Comparison of ENCODE assay signal across 22 mouse cellular contexts in genomic region chr9:66160155-66160554, GRCm38 (mm10). TPM values are rescaled to one million over a fixed set of nuclear protein-coding genes. Genes with fewer than 3 reads are reported as not detected.
A peak's percentile ranks its signal among the peaks of the same experiment; 100 is the strongest.
DNase-seq lines count a peak whose midpoint lies in the region; ATAC-seq and TF ChIP-seq lines count a peak whose summit lies in the region.
"Had no signal": no experiment of that assay in that cellular context is flagged by ENCODE, and none has a peak within 500 bp of the region (broad histone marks: within the 10 kb centered on the region; RNA-seq: fewer than 3 reads in every experiment).

No protein-coding gene starts in this region.

- 83% methylated on average over 2 of the region's 2 CpGs for WGBS in kidney, adult 2 months
- 93% methylated on average over 2 of the region's 2 CpGs for WGBS in kidney, embryonic 14.5 days
- 100% methylated on average over 2 of the region's 2 CpGs for WGBS in liver, postnatal 0 days (ENCODE audit: insufficient replicate concordance)

- no peaks in the 10 kb centered on the region for H3K4me1 ChIP-seq in kidney, adult 2 months (ENCODE audit: control insufficient read depth, insufficient read depth, low read length)
- H3K4me1 ChIP-seq in kidney, embryonic 14.5 days (ENCODE audit: control insufficient read depth, insufficient read depth, low read length) = 0 out of 2 replicates have a peak, but pooled peaks cover 4% of the 10 kb centered on the region
- H3K4me1 ChIP-seq in E14TG2a.4 (replicated peaks; ENCODE audit: low read depth, low read length) = peaks cover 9% of the 10 kb centered on the region
- H3K4me1 ChIP-seq in liver, postnatal 0 days (ENCODE audit: insufficient read depth) = peaks cover 27% of the 10 kb centered on the region

- H3K9ac ChIP-seq in kidney, embryonic 14.5 days (ENCODE audit: low read depth, low read length) = no peak overlapping the region
- H3K9ac ChIP-seq in liver, postnatal 0 days (replicated peaks) = no peak overlapping the region
- H3K9ac ChIP-seq: embryonic facial prominence, embryonic 15.5 days; heart, embryonic 13.5 days; limb, embryonic 15.5 days; midbrain, embryonic 13.5 days; neural tube, embryonic 15.5 days had no signal

- no peak overlapping the region for H3K27ac ChIP-seq in kidney, adult 2 months (ENCODE audit: insufficient read depth, low read depth, low read length)
- H3K27ac ChIP-seq in kidney, embryonic 14.5 days (ENCODE audit: low read depth, low read length) = no peak overlapping the region
- H3K27ac ChIP-seq in liver, postnatal 0 days (ENCODE audit: low read depth) = no peak overlapping the region
- H3K27ac ChIP-seq: embryonic facial prominence, embryonic 15.5 days; heart, embryonic 13.5 days; hindbrain, postnatal 0 days; limb, embryonic 15.5 days; macrophage; midbrain, embryonic 13.5 days; neural tube, embryonic 15.5 days had no signal

- TF ChIP-seq EP300 in liver, postnatal 0 days (IDR thresholded peaks at IDR 0.05; ENCODE audit: low read depth) = no peak

- no peak for ATAC-seq in kidney, embryonic 14.5 days (ENCODE audit: low FRiP score, low TSS enrichment)
- ATAC-seq in liver, postnatal 0 days = no peak
- ATAC-seq: forebrain, embryonic 14.5 days; hindbrain, postnatal 0 days; midbrain, embryonic 13.5 days had no signal

- 0 out of 2 replicates have a peak, but pooled peaks have one; percentile 2 for TF ChIP-seq CTCF in kidney, adult 2 months (conservative IDR thresholded peaks at IDR 0.05; ENCODE audit: insufficient read depth, insufficient read length, low read depth, low read length)
- peak; percentile 42 for TF ChIP-seq CTCF in E14TG2a.4 (conservative IDR thresholded peaks at IDR 0.05; ENCODE audit: low read length)
- peak; percentile 59 for TF ChIP-seq CTCF in liver, postnatal 0 days (IDR thresholded peaks at IDR 0.05; ENCODE audit: low read depth)

- H3K4me3 ChIP-seq in kidney, adult 2 months (ENCODE audit: insufficient read depth, low read depth, low read length) = no peak overlapping the region
- no peak overlapping the region for H3K4me3 ChIP-seq in kidney, embryonic 14.5 days (ENCODE audit: low read length)
- H3K4me3 ChIP-seq in E14TG2a.4 (replicated peaks; ENCODE audit: low read length) = no peak overlapping the region
- no peak overlapping the region for H3K4me3 ChIP-seq in liver, postnatal 0 days (ENCODE audit: low read depth, low read length)
- H3K4me3 ChIP-seq: embryonic facial prominence, embryonic 15.5 days; heart, embryonic 13.5 days; limb, embryonic 15.5 days; midbrain, embryonic 13.5 days; neural tube, embryonic 15.5 days had no signal

- DNase-seq in kidney, adult 2 months = no peak
- DNase-seq in ZHBTc4 (ENCODE audit: low read depth, low spot score) = peak; percentile 42
- DNase-seq in liver, postnatal 0 days = no peak
- no peak for DNase-seq in layer of hippocampus, postnatal 10 days (ENCODE audit: low spot score in 2 of 2)
- no peak for DNase-seq in cerebellum, adult 9-11 months
- DNase-seq: adrenal gland, postnatal 36 days; cerebellum, adult 9-10 months; embryo, embryonic 11 days; heart, postnatal 36 days; kidney, adult 8-10 months; right cerebral cortex, postnatal 4 days; thymus, postnatal 36 days had no signal

- TF ChIP-seq POLR2A in kidney, adult 2 months (IDR thresholded peaks at IDR 0.05; ENCODE audit: low read depth, low read length) = no peak

- H3K9me3 ChIP-seq in kidney, embryonic 14.5 days (ENCODE audit: control insufficient read depth, low read length) = no peaks in the 10 kb centered on the region
- no peaks in the 10 kb centered on the region for H3K9me3 ChIP-seq in E14TG2a.4 (ENCODE audit: low read length)
- H3K9me3 ChIP-seq in liver, postnatal 0 days (ENCODE audit: low read length) = no peaks in the 10 kb centered on the region
- H3K9me3 ChIP-seq: embryonic facial prominence, embryonic 15.5 days; heart, embryonic 13.5 days; limb, embryonic 15.5 days; midbrain, embryonic 13.5 days; neural tube, embryonic 15.5 days had no signal

- H3K4me2 ChIP-seq in kidney, embryonic 14.5 days (replicated peaks; ENCODE audit: low read depth, low read length) = no peak overlapping the region
- H3K4me2 ChIP-seq in liver, postnatal 0 days (ENCODE audit: low read depth, low read length) = peak overlapping the region; percentile 80; the same call in 1 of the 2 replicates
- H3K4me2 ChIP-seq: embryonic facial prominence, embryonic 15.5 days; limb, embryonic 15.5 days; midbrain, embryonic 13.5 days; neural tube, embryonic 15.5 days had no signal

- H3K27me3 ChIP-seq in kidney, adult 2 months (replicated peaks; ENCODE audit: control insufficient read depth, insufficient read depth, low read length) = no peaks in the 10 kb centered on the region
- H3K27me3 ChIP-seq in kidney, embryonic 14.5 days (ENCODE audit: control insufficient read depth, insufficient read depth, low read length) = peaks cover 9% of the 10 kb centered on the region; the same call in 1 of the 2 replicates
- H3K27me3 ChIP-seq in E14TG2a.4 (ENCODE audit: insufficient read depth, low read length) = peaks cover 63% of the 10 kb centered on the region
- no peaks in the 10 kb centered on the region for H3K27me3 ChIP-seq in liver, postnatal 0 days (ENCODE audit: insufficient read depth, low read length)

- no peaks in the 10 kb centered on the region for H3K36me3 ChIP-seq in kidney, adult 2 months (ENCODE audit: control insufficient read depth, insufficient read depth, low read length)
- no peaks in the 10 kb centered on the region for H3K36me3 ChIP-seq in kidney, embryonic 14.5 days (ENCODE audit: control insufficient read depth, insufficient read depth, low read length)
- H3K36me3 ChIP-seq in E14TG2a.4 (ENCODE audit: insufficient read depth, low read length) = no peaks in the 10 kb centered on the region
- H3K36me3 ChIP-seq in liver, postnatal 0 days (replicated peaks; ENCODE audit: insufficient read depth, low read length) = no peaks in the 10 kb centered on the region; the same call in 1 of the 2 replicates
- H3K36me3 ChIP-seq: embryonic facial prominence, embryonic 15.5 days; heart, embryonic 13.5 days; limb, embryonic 15.5 days; midbrain, embryonic 13.5 days; neural tube, embryonic 15.5 days had no signal

RNA-seq across cellular contexts. Expression of gene Dapk2, which starts 2.1 kb away (rescaled TPM):
- polyA plus RNA-seq in kidney, adult 2 months (2012; rRNA removed) = 10.8 and 11.8 TPM in 2 replicates
- 3.3 and 4.2 TPM in 2 replicates for polyA plus RNA-seq in kidney, embryonic 14.5 days (2014; fragmentation: Nextera tagmentation; extraction: Ambion mirVana)
- 21.6 and 23.4 TPM in 2 replicates for polyA plus RNA-seq in liver, postnatal 0 days (2015; fragmentation: Nextera tagmentation; extraction: Ambion mirVana)
- under 1 TPM; 0.87 to 0.94 TPM for total RNA-seq in layer of hippocampus, postnatal 10 days (2021)

RNA-seq across cellular contexts. Expression of gene Ciao2a, which starts 33.7 kb away (rescaled TPM):
- 23.3 and 39.9 TPM in 2 replicates for polyA plus RNA-seq in kidney, adult 2 months (2012; rRNA removed)
- polyA plus RNA-seq in kidney, embryonic 14.5 days (2014; fragmentation: Nextera tagmentation; extraction: Ambion mirVana) = 164 and 171 TPM in 2 replicates
- 122 and 133 TPM in 2 replicates for polyA plus RNA-seq in liver, postnatal 0 days (2015; fragmentation: Nextera tagmentation; extraction: Ambion mirVana)
- 10 to 100 TPM; 27.2 to 28.9 TPM for total RNA-seq in layer of hippocampus, postnatal 10 days (2021)

RNA-seq across cellular contexts. Expression of gene Snx1, which starts 33.8 kb away (rescaled TPM):
- 74.3 and 76.7 TPM in 2 replicates for polyA plus RNA-seq in kidney, adult 2 months (2012; rRNA removed)
- 90.1 and 130 TPM in 2 replicates for polyA plus RNA-seq in kidney, embryonic 14.5 days (2014; fragmentation: Nextera tagmentation; extraction: Ambion mirVana)
- polyA plus RNA-seq in liver, postnatal 0 days (2015; fragmentation: Nextera tagmentation; extraction: Ambion mirVana) = 30.4 and 34.5 TPM in 2 replicates
- total RNA-seq in layer of hippocampus, postnatal 10 days (2021) = 10 to 100 TPM; 55.2 to 56.4 TPM

Comparison
In these comparisons a context has a peak if more than half of its experiments do, and no peak if none do; other contexts are left out.
1. CTCF ChIP-seq: peak in every context shown above with its lines; median percentile 59 in liver, postnatal 0 days; 42 in E14TG2a.4; 2 in kidney, adult 2 months.